Mouse (Mus musculus): ENCODE data around the gene Crebl2. TPM values are rescaled to one million over a fixed set of nuclear protein-coding genes. Genes with fewer than 3 reads are reported as not detected.

Crebl2 gene
- total and polyA plus RNA-seq, 3 experiments, result 1.4 to 2.2 (median 1.5) TPM

DNA sequence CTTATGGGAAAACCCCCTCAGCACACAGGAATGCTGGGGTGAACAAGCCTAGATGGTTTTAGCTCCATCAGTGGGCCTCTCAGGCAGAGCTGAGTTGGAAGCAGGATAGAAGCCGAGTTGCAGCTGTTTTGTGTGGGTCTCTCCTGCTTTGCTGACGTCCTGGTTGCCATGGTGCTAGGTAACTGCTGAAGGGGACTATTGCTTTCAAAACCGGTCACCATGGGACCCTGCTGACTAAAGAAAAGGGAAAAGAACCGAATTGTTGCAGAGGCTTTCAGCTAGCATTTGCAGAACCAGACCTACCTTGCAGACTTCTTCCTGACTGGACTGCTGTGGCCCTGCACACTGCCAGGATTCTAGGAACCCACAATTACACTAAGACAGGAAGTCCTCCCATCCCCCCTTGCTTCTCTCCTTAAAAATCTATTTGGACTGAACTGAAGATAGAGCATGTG lies 58.6 kb downstream of the Crebl2 start:
- Histone ChIP-seq H3K27me3 (replicated peaks) (no peaks in the 10 kb centered on the region), H3K4me1 (ENCODE audit: control insufficient read depth in 1 of 2, insufficient read depth in 2 of 2) (peaks cover 0 to 5% of the 10 kb centered on the region in 2 experiments; a peak in 1 of 4 replicates), H3K79me2 (replicated peaks; ENCODE audit: control insufficient read depth, extremely low read depth, insufficient read depth, poor library complexity, severe bottlenecking) (no peaks in the 10 kb centered on the region), H3K4me3 (replicated peaks in 1 of 3; ENCODE audit: low read depth in 2 of 3, low read length in 2 of 3, poor library complexity in 1 of 3) (no peak overlapping the region), H3K36me3 (replicated peaks in 1 of 2; ENCODE audit: control insufficient read depth in 1 of 2, insufficient read depth in 1 of 2, low read length in 1 of 2) (peaks cover 0 to 3% of the 10 kb centered on the region in 2 experiments), H3K9ac (ENCODE audit: insufficient read depth, low read depth) (no peak overlapping the region), H3K27ac (ENCODE audit: insufficient read depth, low read depth) (no peak overlapping the region), H3K4me2 (ENCODE audit: insufficient read depth, low read depth, poor library complexity, severe bottlenecking) (no peak overlapping the region), H3K9me3 (replicated peaks; ENCODE audit: low read length) (no peaks in the 10 kb centered on the region)
- no peak for DNase-seq (ENCODE audit: extremely low read depth)
- TF ChIP-seq MAX (IDR thresholded peaks at IDR 0.05; ENCODE audit: low read length) (no peak), TBP (conservative IDR thresholded peaks at IDR 0.05; ENCODE audit: low read depth, low read length) (no peak), NELFE (IDR thresholded peaks at IDR 0.05; ENCODE audit: low read depth, low read length) (no peak), USF1 (IDR thresholded peaks at IDR 0.05; ENCODE audit: low read depth, low read length) (no peak), HCFC1 (IDR thresholded peaks at IDR 0.05; ENCODE audit: low read depth, low read length) (no peak), SMC3 (IDR thresholded peaks at IDR 0.05; ENCODE audit: low read depth, low read length) (no peak), JUND (conservative IDR thresholded peaks at IDR 0.05; ENCODE audit: low read depth, low read length) (no peak), MAFK (IDR thresholded peaks at IDR 0.05; ENCODE audit: insufficient replicate concordance, low read length) (no peak)
- dilution Hi-C loops (cut with MboI; ENCODE audit: extremely low pct_ligation_motif_present, extremely low pct_unique_long_range_greater_than_20kb, low sequenced_read_pairs) (no loop called here), in situ Hi-C loops (cut with MboI; ENCODE audit: low pct_ligation_motif_present, low pct_unique_long_range_greater_than_20kb, low sequenced_read_pairs) (no loop called here)

DNA sequence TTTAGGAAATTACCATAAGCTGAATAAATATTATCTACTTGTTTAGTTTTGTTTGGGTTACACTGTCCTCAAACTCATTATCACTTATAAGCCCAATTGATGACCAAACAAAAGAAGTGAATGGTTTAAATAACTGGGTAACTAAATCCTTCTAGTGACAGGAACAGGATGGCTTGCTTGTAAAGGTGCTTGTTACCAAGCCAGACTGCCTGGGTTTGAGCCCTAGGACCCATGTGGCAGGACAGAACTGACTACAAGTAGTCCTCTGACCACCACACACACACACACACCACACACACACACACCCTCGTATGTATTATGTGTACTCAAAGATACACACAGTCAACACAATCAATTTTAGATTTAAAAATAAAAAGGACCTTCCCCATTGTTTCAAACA lies 59.8 kb downstream of the Crebl2 start:
- Histone ChIP-seq H3K27ac (ENCODE audit: insufficient read depth, low read depth) (no peak overlapping the region), H3K9ac (ENCODE audit: insufficient read depth, low read depth) (no peak overlapping the region), H3K4me3 (replicated peaks in 1 of 3; ENCODE audit: low read depth in 2 of 3, low read length in 2 of 3, poor library complexity in 1 of 3) (no peak overlapping the region), H3K79me2 (replicated peaks; ENCODE audit: control insufficient read depth, extremely low read depth, insufficient read depth, poor library complexity, severe bottlenecking) (no peaks in the 10 kb centered on the region), H3K36me3 (replicated peaks in 1 of 2; ENCODE audit: control insufficient read depth in 1 of 2, insufficient read depth in 1 of 2, low read length in 1 of 2) (peaks cover 0 to 6% of the 10 kb centered on the region in 2 experiments), H3K27me3 (replicated peaks) (no peaks in the 10 kb centered on the region), H3K4me2 (ENCODE audit: insufficient read depth, low read depth, poor library complexity, severe bottlenecking) (no peak overlapping the region), H3K9me3 (replicated peaks; ENCODE audit: low read length) (no peaks in the 10 kb centered on the region), H3K4me1 (ENCODE audit: control insufficient read depth in 1 of 2, insufficient read depth in 2 of 2) (peaks cover 0 to 5% of the 10 kb centered on the region in 2 experiments; a peak in 1 of 4 replicates)
- no peak for DNase-seq (ENCODE audit: extremely low read depth)
- dilution Hi-C loops (cut with MboI; ENCODE audit: extremely low pct_ligation_motif_present, extremely low pct_unique_long_range_greater_than_20kb, low sequenced_read_pairs) (no loop called here), in situ Hi-C loops (cut with MboI; ENCODE audit: low pct_ligation_motif_present, low pct_unique_long_range_greater_than_20kb, low sequenced_read_pairs) (no loop called here)
- TF ChIP-seq MAZ (IDR thresholded peaks at IDR 0.05; ENCODE audit: low read depth, low read length), result no peak
- no peak for TF ChIP-seq CHD1 (IDR thresholded peaks at IDR 0.05; ENCODE audit: low read depth, low read length)
- no peak for TF ChIP-seq SIN3A (IDR thresholded peaks at IDR 0.05; ENCODE audit: low read length)
- no peak for TF ChIP-seq EP300 (IDR thresholded peaks at IDR 0.05; ENCODE audit: low read length)

DNA sequence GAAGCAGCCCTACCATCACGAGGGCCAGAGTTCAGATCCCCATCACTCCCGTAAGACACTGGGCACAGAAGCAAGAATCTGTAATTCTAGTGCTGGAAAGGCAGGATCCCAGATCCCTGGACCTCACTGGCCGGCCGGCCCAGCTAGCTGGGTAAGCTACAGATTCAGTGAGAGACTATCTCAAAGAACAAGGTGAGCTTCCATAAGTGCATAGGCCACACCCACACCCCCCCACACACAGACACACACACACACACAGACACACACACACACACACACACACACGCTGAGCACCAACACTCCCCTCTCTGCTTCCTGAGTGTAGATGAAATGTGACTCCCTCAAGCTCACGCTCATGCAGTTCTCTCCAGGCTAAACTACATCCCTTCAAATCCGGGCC lies 60.5 kb downstream of the Crebl2 start:
- TF ChIP-seq IRF4 (IDR thresholded peaks at IDR 0.05; ENCODE audit: low read depth, low read length), result no peak
- no peak for TF ChIP-seq JUND (conservative IDR thresholded peaks at IDR 0.05; ENCODE audit: low read depth, low read length)
- TF ChIP-seq ETS1 (conservative IDR thresholded peaks at IDR 0.05; ENCODE audit: low read depth, low read length), result no peak
- TF ChIP-seq CHD1 (IDR thresholded peaks at IDR 0.05; ENCODE audit: low read depth, low read length), result no peak
- TF ChIP-seq JUN (IDR thresholded peaks at IDR 0.05; ENCODE audit: insufficient read depth, low read depth, low read length), result no peak
- Histone ChIP-seq H3K36me3 (replicated peaks in 1 of 2; ENCODE audit: control insufficient read depth in 1 of 2, insufficient read depth in 1 of 2, low read length in 1 of 2) (peaks cover 0 to 7% of the 10 kb centered on the region in 2 experiments), H3K9me3 (replicated peaks; ENCODE audit: low read length) (no peaks in the 10 kb centered on the region), H3K4me3 (replicated peaks in 1 of 3; ENCODE audit: low read depth in 2 of 3, low read length in 2 of 3, poor library complexity in 1 of 3) (no peak overlapping the region), H3K27ac (ENCODE audit: insufficient read depth, low read depth) (no peak overlapping the region), H3K9ac (ENCODE audit: insufficient read depth, low read depth) (no peak overlapping the region), H3K79me2 (replicated peaks; ENCODE audit: control insufficient read depth, extremely low read depth, insufficient read depth, poor library complexity, severe bottlenecking) (no peaks in the 10 kb centered on the region), H3K4me1 (ENCODE audit: control insufficient read depth in 1 of 2, insufficient read depth in 2 of 2) (peaks cover 0 to 5% of the 10 kb centered on the region in 2 experiments; a peak in 1 of 4 replicates), H3K4me2 (ENCODE audit: insufficient read depth, low read depth, poor library complexity, severe bottlenecking) (no peak overlapping the region), H3K27me3 (replicated peaks) (no peaks in the 10 kb centered on the region)
- no peak for DNase-seq (ENCODE audit: extremely low read depth)
- in situ Hi-C loops (cut with MboI; ENCODE audit: low pct_ligation_motif_present, low pct_unique_long_range_greater_than_20kb, low sequenced_read_pairs) (no loop called here), dilution Hi-C loops (cut with MboI; ENCODE audit: extremely low pct_ligation_motif_present, extremely low pct_unique_long_range_greater_than_20kb, low sequenced_read_pairs) (no loop called here)

Data from CH12.LX (cell line).